Mouse (Mus musculus): ENCODE data around the gene Meaf6. TPM values are rescaled to one million over a fixed set of nuclear protein-coding genes. Genes with fewer than 3 reads are reported as not detected.

The Meaf6 gene
- 51.2 TPM for polyA plus RNA-seq (2017; shearing (Covaris generic))

GRCm38 (mm10) chr4:125084403-125085345, at the start of gene Meaf6:
Gene Meaf6, plus strand, starts transcription at chr4:125085134.

DNA sequence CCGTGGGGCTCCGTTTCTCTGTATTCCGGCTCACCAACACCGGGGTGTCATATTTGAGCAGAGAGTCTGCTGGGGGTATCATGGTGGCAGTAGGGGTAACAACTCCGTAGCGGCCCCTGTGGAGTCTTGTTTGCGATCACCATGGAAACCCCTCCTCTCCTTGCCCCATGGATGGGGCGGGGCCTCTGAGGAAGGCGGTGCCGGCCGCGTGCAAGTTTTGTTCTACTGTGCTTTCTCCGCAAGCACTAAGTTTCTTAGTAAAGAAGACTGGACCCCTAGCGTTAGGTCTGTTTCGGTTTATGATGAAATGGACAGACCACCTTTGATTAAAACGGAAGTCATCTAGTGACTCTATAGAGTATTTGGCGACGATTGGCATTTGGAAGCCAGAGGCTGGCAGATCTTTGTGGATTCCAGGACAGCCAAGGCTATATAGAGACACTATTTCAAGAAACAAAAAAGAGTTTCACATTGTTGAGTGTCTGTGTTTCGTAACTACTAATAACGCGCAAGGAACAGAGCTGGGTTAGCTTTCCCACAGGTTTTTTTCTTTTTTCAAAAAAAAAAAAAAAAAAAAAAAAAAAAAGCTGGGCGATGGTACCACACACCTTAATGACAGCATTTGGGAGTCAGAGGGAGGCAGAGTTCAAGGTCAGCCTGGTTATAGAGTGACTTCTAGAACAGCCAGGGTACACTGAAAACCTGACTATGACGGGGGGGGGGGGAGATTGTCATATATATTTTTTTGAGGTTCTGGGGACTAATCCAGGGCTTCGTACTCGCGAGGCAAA, 19.2 kb upstream of the Meaf6 start, which contains the start of gene Dnali1:
Gene Dnali1 (minus strand): TSS at position 187 of the 791 bp plus-strand sequence.

DNA sequence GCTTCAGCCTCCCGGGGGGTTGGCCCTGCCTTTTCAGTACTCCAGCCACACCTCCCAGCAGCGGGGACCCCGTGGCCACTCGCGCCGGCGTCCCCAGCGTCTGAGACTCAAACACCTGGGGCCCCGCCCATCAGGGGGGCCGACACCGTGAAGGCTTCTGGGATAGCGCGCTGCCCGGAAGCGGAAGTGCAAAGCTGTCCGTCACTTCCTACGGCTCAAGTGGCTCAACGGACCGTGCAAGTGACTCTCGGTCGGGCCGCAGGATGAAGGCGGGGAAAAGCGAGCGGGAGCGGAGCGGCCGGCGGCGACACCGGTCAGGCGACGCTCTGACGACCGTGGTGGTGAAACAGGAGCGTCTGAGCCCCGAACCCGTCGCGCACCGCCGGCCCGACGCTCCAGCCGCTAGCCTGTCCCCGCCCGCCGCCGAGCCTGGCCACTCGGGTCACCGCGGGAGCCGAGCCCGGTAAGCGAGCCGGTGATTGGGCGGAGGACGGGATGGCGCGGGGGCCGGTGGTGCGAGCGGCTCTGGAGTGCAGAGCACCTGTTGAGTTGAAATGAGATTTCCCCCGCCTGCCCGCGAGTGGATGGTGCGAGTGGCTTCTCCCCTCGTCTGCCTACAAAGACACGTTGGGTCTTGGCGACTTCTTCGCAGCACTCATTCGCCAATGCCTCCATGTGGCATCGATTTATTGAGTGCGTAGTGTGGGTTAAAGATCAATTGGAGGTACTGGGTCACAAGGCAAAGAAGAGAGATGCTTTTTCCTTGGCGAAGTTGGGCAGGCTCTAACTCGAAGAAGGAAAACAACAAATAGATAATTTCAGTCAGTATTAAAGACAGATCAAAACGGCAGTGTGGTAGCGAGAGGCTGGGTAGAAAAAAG, 18.2 kb upstream of the Meaf6 start, which contains the start of gene Snip1:
Gene Snip1 (plus strand): TSS at position 183 of the 881 bp plus-strand sequence.

DNA sequence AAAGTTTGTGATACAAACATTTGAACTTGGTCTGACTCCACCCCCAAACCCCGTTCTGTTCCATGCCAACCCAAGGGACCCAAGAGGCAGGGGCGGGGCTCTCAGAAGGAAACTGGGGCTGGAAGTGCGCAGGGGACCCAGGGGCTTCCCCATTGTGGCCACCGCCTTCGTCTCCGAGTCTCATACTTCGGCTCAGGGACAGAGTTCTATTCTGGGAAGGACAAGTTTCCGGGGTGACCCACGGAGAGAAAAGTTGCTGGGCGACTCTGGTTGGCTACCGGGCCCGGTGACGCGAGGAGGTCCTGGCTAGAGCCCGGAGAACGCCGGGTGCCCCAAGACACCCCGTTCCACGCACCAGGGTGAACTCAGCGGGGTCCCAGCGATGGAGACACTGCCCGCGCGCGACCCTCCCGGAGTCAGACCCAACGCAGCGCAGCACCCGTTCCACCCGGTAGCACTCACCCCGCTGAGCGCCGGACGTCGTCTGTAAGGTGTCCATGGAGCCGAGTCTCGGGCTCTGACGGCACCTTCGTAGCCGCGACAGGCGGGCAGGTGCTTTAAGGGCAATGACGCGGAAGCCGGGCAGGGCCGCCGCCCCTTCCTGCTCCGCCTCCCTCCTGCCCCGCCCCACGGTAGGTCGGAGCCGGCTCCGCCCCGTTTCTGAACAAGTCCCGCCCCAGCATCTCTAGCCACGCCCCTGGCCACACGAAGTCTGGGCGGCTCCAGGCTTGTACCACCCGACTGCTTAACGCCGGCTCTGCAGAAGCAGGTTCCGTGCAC, 42.6 kb downstream of the Meaf6 start, which contains the start of gene Zc3h12a:
Gene Zc3h12a (minus strand): TSS at position 536 of the 780 bp plus-strand sequence.

Other genes starting within 250 kb of the Meaf6 start
- 86.9 TPM for gene Yrdc, start 234.5 kb upstream of the Meaf6 start, polyA plus RNA-seq (2017; shearing (Covaris generic))
- gene 1110065P20Rik, start 233.9 kb upstream of the Meaf6 start, polyA plus RNA-seq (2017; shearing (Covaris generic)), result 25.3 TPM
- 2.2 TPM for gene Maneal, start 223.0 kb upstream of the Meaf6 start, polyA plus RNA-seq (2017; shearing (Covaris generic))
- 0.08 TPM for gene Epha10, start 204.2 kb upstream of the Meaf6 start, polyA plus RNA-seq (2017; shearing (Covaris generic))
- gene 9930104L06Rik, start 148.1 kb upstream of the Meaf6 start, polyA plus RNA-seq (2017; shearing (Covaris generic)), result 14.6 TPM
- gene Cdca8, start 145.8 kb upstream of the Meaf6 start, polyA plus RNA-seq (2017; shearing (Covaris generic)), result 6.8 TPM
- gene Rspo1, start 98.7 kb upstream of the Meaf6 start, polyA plus RNA-seq (2017; shearing (Covaris generic)), result not detected
- gene Gnl2, start 68.5 kb upstream of the Meaf6 start, polyA plus RNA-seq (2017; shearing (Covaris generic)), result 87.9 TPM
- not detected for gene Dnali1, start 19.4 kb upstream of the Meaf6 start, polyA plus RNA-seq (2017; shearing (Covaris generic))
- 40.0 TPM for gene Snip1, start 18.5 kb upstream of the Meaf6 start, polyA plus RNA-seq (2017; shearing (Covaris generic))
- gene Zc3h12a, start 42.7 kb downstream of the Meaf6 start, polyA plus RNA-seq (2017; shearing (Covaris generic)), result 23.0 TPM